Mouse (Mus musculus): ENCODE results near the gene 4930432K21Rik.

DNA sequence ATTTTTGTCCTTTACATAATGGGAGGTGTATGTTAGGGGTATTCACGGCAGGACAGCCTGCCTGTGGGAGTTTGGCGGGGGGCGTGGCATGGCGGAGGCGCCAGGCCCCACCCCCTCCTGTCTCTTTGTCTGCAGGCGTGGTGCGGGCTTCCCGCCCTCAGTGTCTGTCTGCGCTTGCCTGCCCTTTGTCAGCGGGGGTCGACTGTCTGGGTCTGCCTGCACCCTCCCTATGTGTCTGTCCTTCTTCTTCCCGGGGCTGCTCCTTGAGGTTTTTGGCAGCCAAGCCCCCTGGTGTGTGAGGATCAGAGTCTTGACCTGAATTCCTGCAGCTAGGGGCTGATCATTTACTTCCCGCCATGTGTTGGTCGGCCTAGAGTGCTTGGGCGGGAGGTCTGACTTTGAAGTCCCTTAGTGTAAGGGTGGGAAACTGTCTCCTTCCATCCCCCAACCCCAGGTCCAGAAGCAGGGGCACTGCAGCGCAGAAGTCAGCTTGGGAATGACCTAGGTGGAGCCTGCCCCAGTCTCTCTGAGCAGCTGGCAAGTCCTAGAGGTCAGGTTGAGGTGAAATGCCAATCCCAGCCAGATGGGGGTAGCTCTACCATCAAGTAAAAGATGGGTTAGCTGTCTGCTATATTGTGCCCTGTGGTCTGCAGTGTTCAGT, 32.8 kb downstream of the 4930432K21Rik start:
- TF ChIP-seq GATA1 (IDR thresholded peaks at IDR 0.05; ENCODE audit: low read length) (no peak), TAL1 (IDR thresholded peaks at IDR 0.05; ENCODE audit: low read length) (no peak)
